Mouse (Mus musculus): ENCODE measurements around the gene Arhgef26.

The Arhgef26 gene

GRCm38 (mm10) chr3:62380420-62380819 lies 42.3 kb downstream of the Arhgef26 start:
- DNase-seq (ENCODE audit: low read depth, low spot score): no peak

GRCm38 (mm10) chr3:62382853-62383252 lies 44.7 kb downstream of the Arhgef26 start:
- DNase-seq (ENCODE audit: low read depth, low spot score): no peak

- no peak for DNase-seq (ENCODE audit: low read depth, low spot score)
These were observed 54.5 kb downstream of the Arhgef26 start for GRCm38 (mm10) chr3:62392636-62393035.

- no peak for DNase-seq (ENCODE audit: low read depth, low spot score)
These were observed 56.1 kb downstream of the Arhgef26 start for GRCm38 (mm10) chr3:62394284-62394683.

- no peak for DNase-seq (ENCODE audit: low read depth, low spot score)
These were observed 57.2 kb downstream of the Arhgef26 start for GRCm38 (mm10) chr3:62395368-62395767.

GRCm38 (mm10) chr3:62396109-62396508 lies 58.0 kb downstream of the Arhgef26 start:
- no peak for DNase-seq (ENCODE audit: low read depth, low spot score)

- DNase-seq (ENCODE audit: low read depth, low spot score): no peak
These were observed 60.0 kb downstream of the Arhgef26 start for GRCm38 (mm10) chr3:62398094-62398493.

- no peak for DNase-seq (ENCODE audit: low read depth, low spot score)
These were observed 61.9 kb downstream of the Arhgef26 start for GRCm38 (mm10) chr3:62399826-62400746.

- DNase-seq (ENCODE audit: low read depth, low spot score): no peak
These were observed 64.3 kb downstream of the Arhgef26 start for GRCm38 (mm10) chr3:62402466-62402865.

- DNase-seq (ENCODE audit: low read depth, low spot score): no peak
These were observed 66.5 kb downstream of the Arhgef26 start for GRCm38 (mm10) chr3:62404477-62405246.

GRCm38 (mm10) chr3:62409555-62410182 lies 71.5 kb downstream of the Arhgef26 start:
- DNase-seq (ENCODE audit: low read depth, low spot score): no peak

- DNase-seq (ENCODE audit: low read depth, low spot score): no peak
These were observed 72.3 kb downstream of the Arhgef26 start for GRCm38 (mm10) chr3:62410491-62410890.

- no peak for DNase-seq (ENCODE audit: low read depth, low spot score)
These were observed 74.6 kb downstream of the Arhgef26 start for GRCm38 (mm10) chr3:62412704-62413103.

GRCm38 (mm10) chr3:62414926-62415325 lies 76.8 kb downstream of the Arhgef26 start:
- no peak for DNase-seq (ENCODE audit: low read depth, low spot score)

GRCm38 (mm10) chr3:62417458-62417857 lies 79.3 kb downstream of the Arhgef26 start:
- no peak for DNase-seq (ENCODE audit: low read depth, low spot score)

GRCm38 (mm10) chr3:62418387-62419138 lies 80.4 kb downstream of the Arhgef26 start:
- DNase-seq (ENCODE audit: low read depth, low spot score): no peak

GRCm38 (mm10) chr3:62433675-62434074 lies 95.5 kb downstream of the Arhgef26 start:
- no peak for DNase-seq (ENCODE audit: low read depth, low spot score)

GRCm38 (mm10) chr3:62435923-62436322 lies 97.8 kb downstream of the Arhgef26 start:
- DNase-seq (ENCODE audit: low read depth, low spot score): no peak

GRCm38 (mm10) chr3:62440431-62440969 lies 102.4 kb downstream of the Arhgef26 start:
- no peak for DNase-seq (ENCODE audit: low read depth, low spot score)

- no peak for DNase-seq (ENCODE audit: low read depth, low spot score)
These were observed 105.5 kb downstream of the Arhgef26 start for GRCm38 (mm10) chr3:62443582-62444194.

GRCm38 (mm10) chr3:62446271-62446670 lies 108.1 kb downstream of the Arhgef26 start:
- DNase-seq (ENCODE audit: low read depth, low spot score): no peak
